Mouse (Mus musculus): ENCODE measurements around the gene Slc7a6os. TPM values are rescaled to one million over a fixed set of nuclear protein-coding genes. Genes with fewer than 3 reads are reported as not detected.
A peak's percentile ranks its signal among the peaks of the same experiment; 100 is the strongest.

Slc7a6os gene
- polyA plus RNA-seq, 1 experiment, result 25.5 TPM

DNA sequence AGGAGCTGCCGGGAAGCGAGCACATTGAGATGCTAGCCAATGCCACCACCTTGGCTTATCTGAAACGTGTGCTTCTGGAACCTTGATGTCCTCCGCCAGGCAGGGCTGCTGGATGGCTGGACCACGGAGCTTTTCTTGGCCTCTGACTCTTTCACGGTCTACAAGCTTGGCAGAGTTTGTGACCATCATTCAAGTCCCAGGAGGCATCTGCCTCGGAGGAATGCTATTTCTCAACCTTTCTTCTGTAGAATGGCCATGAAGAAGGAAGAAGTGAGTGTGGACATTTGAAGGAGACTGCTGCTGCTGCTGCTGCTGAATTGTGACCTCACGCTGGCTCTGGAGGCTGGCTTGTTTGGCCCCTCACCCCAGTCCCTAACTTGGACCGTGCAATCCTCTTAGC, 47.5 kb downstream of the Slc7a6os start:
- TF ChIP-seq CTCF (IDR thresholded peaks at IDR 0.05; ENCODE audit: low read depth, low read length), result no peak
- TF ChIP-seq POLR2A (IDR thresholded peaks at IDR 0.05; ENCODE audit: borderline replicate concordance, low read depth, low read length), result no peak
- Histone ChIP-seq H3K27ac (ENCODE audit: insufficient read depth, low read depth, low read length) (no peak overlapping the region), H3K4me1 (ENCODE audit: control insufficient read depth, insufficient read depth, low read length) (peaks cover 12% of the 10 kb centered on the region), H3K4me3 (ENCODE audit: insufficient read depth, low read length) (no peak overlapping the region)

DNA sequence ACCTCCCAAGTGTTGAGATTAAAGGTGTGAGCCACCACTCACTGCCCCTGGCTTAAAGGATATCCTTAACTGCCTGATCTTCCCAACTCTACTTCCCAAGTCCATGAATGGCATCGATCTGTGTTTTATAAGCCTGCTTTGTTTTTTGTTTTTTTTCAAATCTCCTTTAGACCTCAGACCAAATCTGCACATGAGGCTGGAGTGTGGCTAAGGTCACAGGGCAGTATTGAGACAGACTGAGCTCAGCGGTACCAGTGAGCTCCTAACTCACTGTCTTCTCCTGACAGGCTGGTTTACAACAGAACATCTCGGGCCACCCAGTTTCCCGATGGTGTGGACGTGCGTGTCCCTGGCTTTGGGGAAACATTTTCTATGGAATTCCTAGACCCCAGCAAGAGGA, 50.9 kb downstream of the Slc7a6os start:
- H3K4me3 ChIP-seq (ENCODE audit: insufficient read depth, low read length), result no peak overlapping the region
- TF ChIP-seq CTCF (IDR thresholded peaks at IDR 0.05; ENCODE audit: low read depth, low read length) (no peak), POLR2A (IDR thresholded peaks at IDR 0.05; ENCODE audit: borderline replicate concordance, low read depth, low read length) (no peak)
- H3K27ac ChIP-seq (ENCODE audit: insufficient read depth, low read depth, low read length), result no peak overlapping the region
- H3K4me1 ChIP-seq (ENCODE audit: control insufficient read depth, insufficient read depth, low read length), result peaks cover 4% of the 10 kb centered on the region

DNA sequence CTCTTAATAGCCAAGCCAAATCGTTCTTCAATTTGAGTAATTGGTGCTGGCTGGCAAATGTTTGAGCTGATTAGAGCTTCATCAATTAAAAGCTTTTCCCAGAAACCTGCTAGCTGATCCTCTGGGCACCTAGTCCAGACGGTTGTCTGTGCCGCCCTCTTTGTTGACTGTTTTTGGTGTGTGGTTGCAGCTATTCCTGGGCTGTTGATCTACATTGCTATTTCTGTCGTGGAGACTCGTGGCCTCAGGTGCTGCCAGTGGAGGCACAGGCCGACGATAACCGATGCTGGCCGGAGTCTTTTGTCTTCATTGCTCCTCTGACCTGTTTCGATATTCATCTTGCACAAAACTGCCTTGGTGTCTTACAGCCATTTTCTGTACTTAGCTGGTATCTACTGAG, 52.4 kb downstream of the Slc7a6os start:
- H3K4me1 ChIP-seq (ENCODE audit: control insufficient read depth, insufficient read depth, low read length), result peaks cover 17% of the 10 kb centered on the region
- TF ChIP-seq POLR2A (IDR thresholded peaks at IDR 0.05; ENCODE audit: borderline replicate concordance, low read depth, low read length) (no peak), CTCF (IDR thresholded peaks at IDR 0.05; ENCODE audit: low read depth, low read length) (no peak)
- no peak overlapping the region for H3K27ac ChIP-seq (ENCODE audit: insufficient read depth, low read depth, low read length)
- H3K4me3 ChIP-seq (ENCODE audit: insufficient read depth, low read length), result no peak overlapping the region

DNA sequence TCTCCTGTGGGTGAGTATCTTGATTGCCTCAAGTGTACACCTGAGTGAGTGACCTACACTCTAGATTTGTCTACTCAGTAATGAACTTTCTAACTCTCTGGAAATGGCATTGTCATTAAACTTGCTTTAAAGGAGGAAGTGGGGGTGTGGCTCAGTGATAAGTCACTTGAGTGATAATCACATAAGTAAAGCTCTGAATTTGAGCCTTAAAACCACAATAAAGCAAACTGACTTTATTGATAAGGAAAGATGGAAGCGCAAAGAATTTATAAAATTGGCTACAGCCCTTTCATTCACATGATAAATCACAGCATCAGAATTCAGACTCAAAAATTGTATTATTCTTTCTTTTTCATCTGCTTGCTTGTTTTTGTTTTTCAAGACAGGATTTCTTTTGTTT, 53.3 kb downstream of the Slc7a6os start:
- no peak overlapping the region for H3K27ac ChIP-seq (ENCODE audit: insufficient read depth, low read depth, low read length)
- H3K4me3 ChIP-seq (ENCODE audit: insufficient read depth, low read length), result no peak overlapping the region
- peaks cover 24% of the 10 kb centered on the region for H3K4me1 ChIP-seq (ENCODE audit: control insufficient read depth, insufficient read depth, low read length)
- TF ChIP-seq POLR2A (IDR thresholded peaks at IDR 0.05; ENCODE audit: borderline replicate concordance, low read depth, low read length) (no peak), CTCF (IDR thresholded peaks at IDR 0.05; ENCODE audit: low read depth, low read length) (no peak)

DNA sequence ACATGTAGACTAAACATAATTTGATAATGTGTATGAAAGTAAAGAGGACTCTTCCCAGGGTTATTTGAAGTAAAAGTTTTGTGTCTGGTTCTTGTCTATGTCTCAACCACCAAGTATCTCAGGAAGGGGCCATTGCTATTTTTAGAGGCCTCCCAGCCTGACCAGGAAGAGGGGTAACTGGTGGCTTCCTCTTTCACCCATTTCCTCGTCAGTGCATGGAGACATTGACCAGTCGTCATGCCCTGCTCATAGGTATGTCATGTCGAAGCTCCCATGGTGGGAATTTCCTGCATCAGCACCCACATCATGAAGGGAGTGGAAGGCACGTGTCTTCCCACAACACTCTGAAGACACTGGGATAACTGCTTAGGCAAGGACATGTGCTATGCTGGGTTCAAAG, 57.9 kb downstream of the Slc7a6os start:
- Histone ChIP-seq H3K4me1 (ENCODE audit: control insufficient read depth, insufficient read depth, low read length) (peaks cover 44% of the 10 kb centered on the region), H3K4me3 (ENCODE audit: insufficient read depth, low read length) (peak overlapping the region; percentile 77), H3K27ac (ENCODE audit: insufficient read depth, low read depth, low read length) (peak overlapping the region; percentile 87)
- TF ChIP-seq POLR2A (IDR thresholded peaks at IDR 0.05; ENCODE audit: borderline replicate concordance, low read depth, low read length) (no peak), CTCF (IDR thresholded peaks at IDR 0.05; ENCODE audit: low read depth, low read length) (no peak)

DNA sequence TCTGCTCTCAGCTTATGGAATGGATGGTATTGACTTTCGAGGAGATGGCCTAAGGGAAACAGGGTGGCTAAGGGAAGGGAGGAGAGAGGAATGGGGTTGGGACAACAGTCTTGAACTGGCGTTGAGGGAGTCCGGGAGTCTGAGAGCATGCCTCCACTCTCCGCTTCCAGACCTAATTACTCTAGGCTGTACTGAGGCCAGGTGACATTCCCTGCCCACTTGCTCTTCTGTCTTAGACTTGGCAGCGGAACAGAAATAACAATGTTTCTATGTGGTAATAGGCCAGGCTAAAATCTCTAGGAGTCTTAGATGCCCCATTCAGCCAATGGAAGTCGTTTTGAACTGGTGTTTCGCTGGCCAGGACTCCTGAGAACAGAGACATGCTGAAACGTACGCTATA, 59.7 kb downstream of the Slc7a6os start:
- peaks cover 59% of the 10 kb centered on the region for H3K4me1 ChIP-seq (ENCODE audit: control insufficient read depth, insufficient read depth, low read length)
- peak overlapping the region; percentile 77 for H3K4me3 ChIP-seq (ENCODE audit: insufficient read depth, low read length)
- peak overlapping the region; percentile 87 for H3K27ac ChIP-seq (ENCODE audit: insufficient read depth, low read depth, low read length)
- TF ChIP-seq CTCF (IDR thresholded peaks at IDR 0.05; ENCODE audit: low read depth, low read length) (no peak), POLR2A (IDR thresholded peaks at IDR 0.05; ENCODE audit: borderline replicate concordance, low read depth, low read length) (no peak)

Other genes starting within 250 kb of the Slc7a6os start
- gene Slc12a4, start 244.8 kb downstream of the Slc7a6os start, polyA plus RNA-seq (2012; ENCODE audit: insufficient read depth, insufficient read length, missing spikeins), result 19.6 and 27.5 TPM in 2 replicates
- gene Dpep3, start 231.5 kb downstream of the Slc7a6os start, polyA plus RNA-seq (2012; ENCODE audit: insufficient read depth, insufficient read length, missing spikeins), result 3.2 and 3.6 TPM in 2 replicates
- gene Dus2, start 219.6 kb downstream of the Slc7a6os start, polyA plus RNA-seq (2012; ENCODE audit: insufficient read depth, insufficient read length, missing spikeins), result 6.1 and 8.3 TPM in 2 replicates
- not detected in 2 replicates for gene Dpep2nb, start 205.0 kb downstream of the Slc7a6os start, polyA plus RNA-seq (2012; ENCODE audit: insufficient read depth, insufficient read length, missing spikeins)
- gene Ddx28, start 199.1 kb downstream of the Slc7a6os start, polyA plus RNA-seq (2012; ENCODE audit: insufficient read depth, insufficient read length, missing spikeins), result 10.1 and 12.0 TPM in 2 replicates
- gene Nfatc3, start 152.1 kb downstream of the Slc7a6os start, polyA plus RNA-seq (2012; ENCODE audit: insufficient read depth, insufficient read length, missing spikeins), result 28.3 and 31.9 TPM in 2 replicates
- not detected in 2 replicates for gene Esrp2, start 74.0 kb downstream of the Slc7a6os start, polyA plus RNA-seq (2012; ENCODE audit: insufficient read depth, insufficient read length, missing spikeins)
- gene Pla2g15, start 60.5 kb downstream of the Slc7a6os start, polyA plus RNA-seq (2012; ENCODE audit: insufficient read depth, insufficient read length, missing spikeins), result 144 and 153 TPM in 2 replicates
- gene Slc7a6, start 42.1 kb downstream of the Slc7a6os start, polyA plus RNA-seq (2012; ENCODE audit: insufficient read depth, insufficient read length, missing spikeins), result 8.3 and 9.4 TPM in 2 replicates
- 3.9 and 8.8 TPM in 2 replicates for gene Prmt7, start within 50 bp of the Slc7a6os start, polyA plus RNA-seq (2012; ENCODE audit: insufficient read depth, insufficient read length, missing spikeins)
- gene Smpd3, start 127.1 kb upstream of the Slc7a6os start, polyA plus RNA-seq (2012; ENCODE audit: insufficient read depth, insufficient read length, missing spikeins), result 0.77 and 1.0 TPM in 2 replicates
- 27.0 and 28.9 TPM in 2 replicates for gene Zfp90, start 204.4 kb upstream of the Slc7a6os start, polyA plus RNA-seq (2012; ENCODE audit: insufficient read depth, insufficient read length, missing spikeins)

All from bone marrow macrophage, adult 2 months (primary cell).